Mouse (Mus musculus): ENCODE measurements around the gene Nmur1. TPM values are rescaled to one million over a fixed set of nuclear protein-coding genes. Genes with fewer than 3 reads are reported as not detected.

The Nmur1 gene
- total RNA-seq, 2 experiments from 2014 or later, result not detected

GRCm38 (mm10) chr1:86440887-86441723 is 15.1 kb upstream of the Nmur1 start:
- DNase-seq (ENCODE audit: low spot score in 2 of 2), result peak in 1 of 2 experiments; percentile 49

GRCm38 (mm10) chr1:86440171-86440886 is 14.3 kb upstream of the Nmur1 start:
- DNase-seq (ENCODE audit: low spot score in 2 of 2), result peak; percentile 94 to 96

- no peak for DNase-seq (ENCODE audit: low spot score in 2 of 2)
These were observed 13.6 kb upstream of the Nmur1 start for GRCm38 (mm10) chr1:86439487-86440170.

GRCm38 (mm10) chr1:86438501-86438900 is 12.5 kb upstream of the Nmur1 start:
- DNase-seq (ENCODE audit: low spot score in 2 of 2), result no peak

GRCm38 (mm10) chr1:86438014-86438319 is 11.9 kb upstream of the Nmur1 start:
- no peak for DNase-seq (ENCODE audit: low spot score in 2 of 2)

GRCm38 (mm10) chr1:86437219-86438013 is 11.4 kb upstream of the Nmur1 start:
- no peak for DNase-seq (ENCODE audit: low spot score in 2 of 2)

- peak; percentile 56 to 75 for DNase-seq (ENCODE audit: low spot score in 2 of 2)
These were observed 9.3 kb upstream of the Nmur1 start for GRCm38 (mm10) chr1:86435302-86435821.

GRCm38 (mm10) chr1:86434439-86435201 is 8.6 kb upstream of the Nmur1 start:
- DNase-seq (ENCODE audit: low spot score in 2 of 2), result peak; percentile 97 to 99

GRCm38 (mm10) chr1:86434001-86434400 is 8.0 kb upstream of the Nmur1 start:
- peak; percentile 81 to 85 for DNase-seq (ENCODE audit: low spot score in 2 of 2)

GRCm38 (mm10) chr1:86433359-86433758 is 7.3 kb upstream of the Nmur1 start:
- DNase-seq (ENCODE audit: low spot score in 2 of 2), result no peak

GRCm38 (mm10) chr1:86432778-86433177 is 6.8 kb upstream of the Nmur1 start:
- no peak for DNase-seq (ENCODE audit: low spot score in 2 of 2)

GRCm38 (mm10) chr1:86430056-86430455 is 4.0 kb upstream of the Nmur1 start:
- peak; percentile 76 to 84 for DNase-seq (ENCODE audit: low spot score in 2 of 2)

- DNase-seq (ENCODE audit: low spot score in 2 of 2), result no peak
These were observed 1.0 kb downstream of the Nmur1 start for GRCm38 (mm10) chr1:86424835-86425547.

- DNase-seq (ENCODE audit: low spot score in 2 of 2), result no peak
These were observed 1.7 kb downstream of the Nmur1 start for GRCm38 (mm10) chr1:86424336-86424735.

GRCm38 (mm10) chr1:86423879-86424278 is 2.1 kb downstream of the Nmur1 start:
- DNase-seq (ENCODE audit: low spot score in 2 of 2), result no peak

GRCm38 (mm10) chr1:86421007-86421406 is 5.0 kb downstream of the Nmur1 start:
- DNase-seq (ENCODE audit: low spot score in 2 of 2), result no peak

- DNase-seq (ENCODE audit: low spot score in 2 of 2), result no peak
These were observed 9.7 kb downstream of the Nmur1 start for GRCm38 (mm10) chr1:86416321-86416720.

GRCm38 (mm10) chr1:86415612-86416184 is 10.3 kb downstream of the Nmur1 start:
- DNase-seq (ENCODE audit: low spot score in 2 of 2), result no peak

GRCm38 (mm10) chr1:86415144-86415543 is 10.9 kb downstream of the Nmur1 start:
- DNase-seq (ENCODE audit: low spot score in 2 of 2), result no peak

Measured in layer of hippocampus, postnatal 14 days (tissue).